Mouse (Mus musculus) MEL-GATA-1-ER (cell line): Measurements from ENCODE around the gene Gm20831.
"Not testable (repeated sequence)": the region's sequence is repeated elsewhere in the genome, so short reads cannot be mapped to it uniquely, and the experiment has no call there.

Experiments
- DNase-seq: peaks from one replicate; pipeline ENCODE4 v3.0.0-alpha.2; 2012; ENCODE audit warnings: low read depth; ENCODE audit errors: extremely low read depth

Gm20831 gene

GRCm38 (mm10) chrY:17874441-17874840 lies at the start of gene Gm20831, which contains the start of gene Gm20772:
Gm20831 (plus strand) TSS chrY:17874741.
Gm20772 (plus strand) TSS chrY:17874741.
- not testable (repeated sequence) for DNase-seq

DNA sequence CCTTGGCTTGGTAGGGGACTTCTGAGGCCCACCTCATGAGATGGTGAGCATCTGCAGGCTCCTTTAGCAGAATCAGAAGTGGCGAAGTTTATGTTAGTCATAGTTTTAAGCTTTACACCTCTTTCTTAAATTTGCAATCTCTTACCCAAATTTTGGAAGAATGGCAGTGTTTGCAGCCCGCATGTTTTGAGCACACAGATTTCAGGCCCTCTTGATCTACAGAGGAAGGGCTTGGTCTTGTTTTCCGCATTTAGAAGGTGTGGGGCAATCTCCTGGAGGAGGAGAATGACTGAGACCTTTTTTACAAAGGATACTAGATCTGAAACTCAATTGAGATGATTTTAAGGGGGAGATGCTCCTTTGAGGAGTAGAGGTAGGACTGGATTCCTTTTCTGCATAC lies 28.4 kb upstream of the Gm20831 start, which contains the start of gene Gm21904:
Gene Gm21904 (minus strand): TSS at position 101 of the 400 bp plus-strand sequence.
- DNase-seq = not testable (repeated sequence)

DNA sequence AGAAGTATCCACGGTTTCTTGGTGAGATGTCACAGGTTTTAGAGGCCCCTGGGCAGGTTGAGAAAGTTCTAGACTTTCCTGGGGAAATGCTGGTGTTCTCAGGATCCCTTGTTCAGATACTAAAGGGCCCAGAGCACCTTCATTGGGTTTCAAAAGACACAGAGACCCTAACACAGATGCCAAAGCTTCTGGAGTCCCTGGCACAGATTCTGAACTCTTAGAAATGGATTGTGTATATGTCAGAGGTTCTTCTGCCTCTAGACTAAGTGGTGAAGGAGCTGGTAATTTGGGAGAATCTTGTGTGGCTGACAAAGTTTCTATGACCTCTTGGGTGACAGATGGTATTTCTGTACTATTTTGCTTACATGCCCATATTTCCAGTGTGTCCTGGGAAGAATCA lies 62.7 kb downstream of the Gm20831 start, which contains the start of gene Srsy:
Gene Srsy (minus strand): TSS at position 101 of the 400 bp plus-strand sequence.
- DNase-seq = not testable (repeated sequence)
